Mouse (Mus musculus) urinary bladder, postnatal 0 days (tissue): ENCODE measurements around the gene Vmn1r219. TPM values are rescaled to one million over a fixed set of nuclear protein-coding genes. Genes with fewer than 3 reads are reported as not detected.

Experiments used
- polyA plus RNA-seq: library from polyadenylated mRNA; unstranded; fragments of >200 nt; fragmentation: Nextera tagmentation; extraction: Ambion mirVana; gene quantifications from 2 replicates; pipeline ENCODE4 v1.2.1, GENCODE M21; 2015

Gene Vmn1r219
- polyA plus RNA-seq: 0.02 TPM in 1 of 2 replicates, not detected in the other

GRCm38 (mm10) chr13:23159012-23159411, at the start of gene Vmn1r219:
Vmn1r219 (plus strand) TSS chr13:23159312.

GRCm38 (mm10) chr13:23118126-23118525, 41.0 kb upstream of the Vmn1r219 start, which contains the start of gene Vmn1r217:
Vmn1r217 (minus strand) TSS chr13:23118226.

GRCm38 (mm10) chr13:23133099-23133498, 26.0 kb upstream of the Vmn1r219 start, which contains the start of gene Vmn1r218:
Vmn1r218 (plus strand) TSS chr13:23133155.

GRCm38 (mm10) chr13:23187875-23188274, 28.8 kb downstream of the Vmn1r219 start, which contains the start of gene Vmn1r220:
Vmn1r220 (minus strand) TSS chr13:23187975.

GRCm38 (mm10) chr13:23213827-23214226, 54.7 kb downstream of the Vmn1r219 start, which contains the start of gene Vmn1r221:
Vmn1r221 (plus strand) TSS chr13:23214127.

Other genes starting within 250 kb of the Vmn1r219 start
- gene Vmn1r213, start 151.7 kb upstream of the Vmn1r219 start, polyA plus RNA-seq: not detected in 2 replicates
- gene Vmn1r214, start 128.9 kb upstream of the Vmn1r219 start, polyA plus RNA-seq: not detected in 2 replicates
- not detected in 2 replicates for gene Vmn1r215, start 91.3 kb upstream of the Vmn1r219 start, polyA plus RNA-seq
- gene Vmn1r217, start 41.1 kb upstream of the Vmn1r219 start, polyA plus RNA-seq: not detected in 2 replicates
- not detected in 2 replicates for gene Vmn1r218, start 26.2 kb upstream of the Vmn1r219 start, polyA plus RNA-seq
- not detected in 2 replicates for gene Vmn1r220, start 28.7 kb downstream of the Vmn1r219 start, polyA plus RNA-seq
- gene Vmn1r221, start 54.8 kb downstream of the Vmn1r219 start, polyA plus RNA-seq: not detected in 2 replicates
- gene Vmn1r222, start 76.6 kb downstream of the Vmn1r219 start, polyA plus RNA-seq: not detected in 2 replicates
- gene Vmn1r223, start 87.8 kb downstream of the Vmn1r219 start, polyA plus RNA-seq: not detected in 2 replicates
- gene Zfp322a, start 209.9 kb downstream of the Vmn1r219 start, polyA plus RNA-seq: 19.6 and 25.9 TPM in 2 replicates